Mouse (Mus musculus) thymus, postnatal 25 days (tissue): ENCODE results near the gene Ppdpf.

Experiments used
- DNase-seq: peaks from one replicate; pipeline ENCODE4 v3.0.0; 2022

The Ppdpf gene

DNA sequence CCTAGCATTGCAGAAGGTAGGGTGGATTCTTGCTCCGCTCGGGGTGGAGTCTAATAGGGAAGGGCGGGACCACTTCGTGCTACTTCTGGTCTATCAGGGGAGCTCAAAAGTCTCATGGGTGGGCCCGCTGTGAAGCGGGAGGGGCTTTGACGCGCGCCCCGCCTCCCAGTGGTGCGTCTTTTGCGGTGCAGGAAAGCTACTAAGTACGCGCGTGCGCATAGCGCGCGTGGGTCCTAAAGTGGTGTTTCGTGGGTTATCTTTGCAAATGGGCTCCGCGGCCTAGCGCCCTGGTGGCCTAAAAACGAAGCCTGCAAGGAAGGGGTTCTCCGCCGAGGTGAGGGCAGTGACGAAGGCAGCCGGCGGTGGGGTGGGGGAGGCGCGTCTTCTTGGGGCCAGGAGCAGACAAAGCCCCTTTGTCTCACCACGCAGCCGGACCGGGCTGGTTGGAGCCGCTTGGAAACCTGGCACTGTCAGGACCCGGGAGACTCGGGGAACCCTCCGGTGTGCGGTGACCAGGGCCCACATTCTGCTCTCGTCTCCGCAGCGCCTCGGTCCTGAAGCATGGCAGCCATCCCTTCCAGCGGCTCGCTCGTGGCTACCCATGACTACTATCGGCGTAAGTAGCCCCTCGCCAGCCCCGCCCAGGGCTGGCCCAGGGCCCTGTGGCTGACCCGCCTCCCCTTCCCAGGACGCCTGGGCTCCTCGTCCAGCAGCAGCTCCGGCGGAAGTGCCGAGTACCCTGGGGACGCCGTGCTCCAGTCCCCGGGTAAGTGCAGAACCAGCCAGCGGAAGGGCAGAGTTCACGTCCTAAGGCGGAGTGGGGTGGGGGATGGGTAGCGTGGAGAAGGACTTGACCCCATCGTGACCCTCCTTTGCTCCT is at the start of gene Ppdpf:
Gene Ppdpf (plus strand): TSS at position 127 of the 880 bp plus-strand sequence.
- DNase-seq, result peak; percentile 95

DNA sequence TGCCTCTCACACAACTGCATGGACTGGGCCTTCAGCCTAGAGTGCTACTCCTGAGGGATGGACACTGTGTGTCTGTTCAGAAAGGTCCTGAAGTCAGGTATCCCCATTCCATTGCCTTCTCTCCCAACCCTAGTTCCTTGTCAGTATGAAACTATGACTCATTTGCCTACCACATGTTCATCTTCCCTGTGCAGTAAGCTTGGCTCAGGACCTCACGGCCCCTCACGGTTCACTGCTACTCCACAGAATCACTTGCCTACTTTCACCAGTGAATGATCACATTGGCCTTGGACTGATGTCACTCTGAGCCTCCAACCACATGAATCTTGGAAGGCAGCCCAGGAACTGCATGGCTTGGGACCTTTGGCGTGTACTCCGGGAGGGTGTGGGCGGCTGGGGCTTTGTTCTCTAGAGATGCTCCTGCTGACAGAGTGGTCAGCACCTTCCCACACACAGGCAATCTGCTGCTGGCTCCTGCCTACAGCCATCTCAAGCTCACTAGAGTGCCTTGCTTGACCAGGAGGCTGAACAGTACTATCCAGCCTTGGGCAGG is 47.3 kb upstream of the Ppdpf start:
- DNase-seq, result no peak

DNA sequence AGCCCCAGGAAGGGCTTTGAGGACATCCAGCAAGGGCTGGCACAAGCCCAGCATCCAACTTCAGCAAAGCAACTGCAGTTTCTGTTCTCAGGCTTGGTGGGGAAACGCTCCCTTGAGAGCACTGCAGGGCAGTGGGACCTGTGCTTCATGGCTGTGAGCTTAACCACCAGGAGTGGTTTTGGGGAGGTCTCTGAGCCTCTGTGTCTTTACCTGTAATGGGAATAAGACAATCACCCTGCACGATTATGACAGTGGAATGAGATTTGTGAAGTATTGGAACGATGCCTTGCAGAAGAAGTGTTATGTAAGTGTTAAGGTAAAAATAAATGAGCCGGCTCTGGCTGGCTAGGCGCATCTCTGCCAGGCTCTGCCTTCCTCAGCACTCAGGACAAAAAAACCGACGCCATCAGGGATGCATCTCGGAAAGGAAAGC is 44.3 kb upstream of the Ppdpf start:
- DNase-seq, result no peak

DNA sequence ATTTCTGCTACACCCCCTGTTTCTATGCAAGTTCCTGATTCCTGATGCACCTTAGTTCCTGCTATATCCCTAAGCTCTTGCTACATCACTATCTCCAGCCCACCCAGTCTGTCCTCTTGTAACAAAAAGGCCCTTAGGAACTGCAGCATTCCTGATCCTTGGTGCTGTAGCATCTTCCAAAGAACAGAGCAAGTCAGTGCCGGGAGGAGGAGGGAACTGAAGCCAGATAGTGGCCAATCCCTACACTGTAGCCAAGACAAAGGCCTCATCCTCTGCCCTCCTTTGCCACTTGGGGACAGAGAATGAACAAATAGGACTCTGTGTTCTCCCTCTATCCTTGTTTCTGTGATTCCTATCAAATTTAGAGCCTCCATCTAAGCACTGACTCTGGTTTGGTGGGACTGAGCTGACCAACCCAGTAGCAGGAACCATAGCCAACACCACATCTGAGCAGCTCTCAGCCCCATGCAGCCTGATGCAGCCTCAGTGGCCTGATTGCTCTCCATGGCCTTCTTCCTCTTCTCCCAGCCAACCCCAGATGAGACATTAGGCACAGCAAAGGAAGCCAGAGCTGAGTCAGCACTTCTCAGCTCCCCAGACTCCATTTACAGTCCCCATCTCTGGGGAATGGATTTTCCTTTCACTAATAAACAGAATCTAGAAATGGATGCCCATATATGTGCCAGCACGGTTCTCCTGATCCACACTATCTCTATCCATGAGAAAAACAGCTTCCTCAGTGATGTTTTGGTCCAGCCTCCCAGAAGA is 43.4 kb upstream of the Ppdpf start:
- no peak for DNase-seq

DNA sequence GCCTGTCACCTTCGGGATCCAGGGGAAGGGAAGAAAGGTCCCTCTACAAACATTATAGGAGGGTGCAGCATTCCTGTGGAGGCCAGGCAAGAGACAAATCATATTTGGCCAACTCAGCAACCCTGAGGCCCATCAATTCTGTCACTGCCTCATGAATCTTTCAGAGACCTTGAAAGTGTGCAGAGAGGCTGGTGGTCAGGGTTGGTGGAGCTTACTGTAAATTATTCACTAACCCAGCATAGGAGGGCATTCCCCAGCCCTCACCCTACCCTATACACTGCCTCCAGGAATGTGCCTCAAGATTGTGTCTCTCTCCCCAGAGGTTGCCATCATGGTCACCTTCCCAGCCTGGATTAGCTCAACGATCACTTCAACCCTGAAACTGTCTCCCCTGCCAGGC is 42.4 kb upstream of the Ppdpf start:
- no peak for DNase-seq

DNA sequence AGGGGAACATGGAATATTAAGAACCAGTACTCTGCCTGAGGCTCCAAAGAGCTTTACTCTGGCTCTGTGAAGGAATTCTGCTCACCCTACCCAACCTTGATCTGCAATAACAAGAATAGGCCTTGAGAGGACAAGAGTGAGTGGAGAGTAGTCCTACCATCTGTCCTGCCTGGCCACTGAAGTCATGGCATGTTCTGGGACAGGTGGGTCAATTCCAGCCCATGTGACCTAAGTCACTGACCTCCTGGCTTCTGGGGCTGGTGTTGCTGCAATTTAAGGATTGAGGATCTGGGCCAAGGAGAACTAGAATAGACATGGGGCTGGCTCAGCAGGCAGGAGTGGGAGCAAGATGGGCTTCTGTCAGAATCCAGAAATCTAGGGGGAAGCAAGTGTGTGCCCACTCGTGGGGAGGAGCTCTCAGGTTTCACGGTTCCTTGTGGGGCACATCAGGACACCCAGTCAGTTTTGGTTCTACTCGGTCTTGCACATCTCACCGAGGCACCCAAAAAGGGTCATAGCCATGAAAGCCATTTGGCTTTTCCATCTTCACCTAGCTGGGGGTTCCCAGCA is 40.0 kb upstream of the Ppdpf start:
- no peak for DNase-seq

DNA sequence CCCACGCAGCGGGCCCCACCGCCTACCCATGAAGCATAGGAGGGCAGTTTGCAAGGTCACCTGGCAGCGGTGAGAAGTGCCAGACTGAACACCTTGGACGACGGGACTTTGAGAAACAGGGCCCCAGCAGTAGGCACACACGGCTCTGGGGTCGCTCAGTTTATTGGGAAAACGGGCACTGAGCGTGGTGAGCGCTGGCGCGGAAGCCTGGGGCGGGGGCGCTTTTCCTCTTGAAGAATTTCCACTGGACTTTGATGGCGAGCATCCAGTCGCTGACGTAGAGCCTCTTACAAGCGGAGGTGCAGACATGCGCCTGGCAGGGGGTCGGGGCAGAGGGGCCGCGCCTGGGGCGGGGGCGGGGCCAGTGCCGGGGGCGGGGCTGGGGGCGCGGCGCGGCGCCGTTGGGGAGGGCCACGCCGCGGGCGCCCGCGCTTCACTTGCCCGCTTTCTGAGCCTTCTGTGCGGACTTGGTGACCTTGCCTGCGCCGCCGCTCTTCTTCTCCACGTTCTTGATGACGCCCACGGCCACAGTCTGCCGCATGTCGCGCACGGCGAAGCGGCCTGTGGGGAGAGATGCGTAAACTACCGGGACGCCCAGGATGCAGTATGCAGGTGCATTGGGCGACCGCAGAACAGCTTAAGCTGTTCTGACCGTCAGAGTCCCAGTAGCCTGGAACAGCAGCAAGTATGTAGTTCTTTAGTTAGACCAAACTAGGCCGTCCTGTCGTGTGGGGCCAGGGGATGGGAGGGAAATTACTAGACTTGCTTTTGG is 39.3 kb upstream of the Ppdpf start:
- DNase-seq, result peak; percentile 13

DNA sequence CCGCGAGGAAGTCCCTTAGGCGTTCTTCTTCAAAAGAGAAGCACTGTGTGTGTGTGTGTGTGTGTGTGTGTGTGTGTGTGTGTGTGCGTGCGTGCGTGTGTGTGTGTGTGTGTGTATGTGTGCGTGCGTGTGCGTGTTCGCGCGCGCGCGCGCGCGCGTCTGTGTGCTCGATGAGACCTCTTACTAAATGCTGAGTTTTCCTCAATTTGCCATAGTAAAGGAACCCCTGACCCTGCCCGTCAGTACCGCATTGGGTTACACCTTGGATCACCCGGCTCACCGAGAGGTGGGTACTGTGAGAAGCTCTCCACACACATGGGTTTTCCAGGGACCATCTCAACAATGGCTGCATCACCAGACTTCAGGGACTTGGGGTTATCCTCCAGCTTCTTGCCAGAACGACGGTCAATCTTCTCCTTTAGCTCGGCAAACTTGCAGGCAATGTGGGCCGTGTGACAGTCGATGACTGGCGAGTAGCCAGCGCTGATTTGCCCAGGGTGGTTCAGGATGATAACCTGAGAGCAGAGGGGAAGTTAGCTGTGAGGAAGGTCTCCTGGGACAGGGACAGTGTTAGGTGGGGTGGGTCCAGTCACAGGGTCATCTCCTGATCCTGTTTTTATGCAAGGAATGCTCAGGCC is 38.6 kb upstream of the Ppdpf start:
- DNase-seq, result no peak

DNA sequence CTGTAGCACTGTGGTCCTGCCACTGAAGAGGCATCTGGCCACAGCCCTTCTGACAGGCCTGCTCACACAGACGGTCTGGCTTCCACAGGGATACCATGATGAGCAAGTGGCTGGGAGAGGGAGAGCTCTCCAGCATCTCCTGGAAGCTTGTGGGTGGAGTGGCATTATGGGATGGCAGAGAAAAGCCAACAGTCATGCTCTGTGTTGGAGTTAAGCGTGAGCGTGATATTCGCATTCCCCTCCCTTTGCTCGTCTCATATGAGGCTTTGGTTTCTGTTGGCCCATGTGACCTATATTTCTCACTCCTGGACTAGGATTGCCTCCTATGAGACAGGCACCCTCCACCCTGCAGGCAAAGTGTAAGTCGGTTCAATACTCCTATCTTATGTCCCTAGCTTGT is 36.8 kb upstream of the Ppdpf start:
- DNase-seq, result no peak

DNA sequence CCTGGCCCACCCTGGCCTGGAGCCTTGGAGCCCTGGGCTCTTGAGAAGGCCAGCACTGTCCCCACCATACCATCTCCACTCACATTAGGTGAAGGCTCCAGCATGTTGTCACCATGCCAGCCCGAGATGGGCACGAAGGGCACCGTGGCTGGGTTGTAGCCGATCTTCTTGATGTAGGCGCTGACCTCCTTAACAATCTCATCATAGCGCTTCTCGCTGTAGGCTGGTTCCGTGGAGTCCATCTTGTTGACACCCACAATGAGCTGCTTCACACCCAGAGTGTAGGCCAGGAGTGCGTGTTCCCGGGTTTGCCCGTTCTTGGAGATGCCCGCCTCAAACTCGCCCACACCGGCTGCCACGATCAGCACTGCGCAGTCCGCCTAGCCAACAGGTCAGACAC is 34.3 kb upstream of the Ppdpf start:
- no peak for DNase-seq

DNA sequence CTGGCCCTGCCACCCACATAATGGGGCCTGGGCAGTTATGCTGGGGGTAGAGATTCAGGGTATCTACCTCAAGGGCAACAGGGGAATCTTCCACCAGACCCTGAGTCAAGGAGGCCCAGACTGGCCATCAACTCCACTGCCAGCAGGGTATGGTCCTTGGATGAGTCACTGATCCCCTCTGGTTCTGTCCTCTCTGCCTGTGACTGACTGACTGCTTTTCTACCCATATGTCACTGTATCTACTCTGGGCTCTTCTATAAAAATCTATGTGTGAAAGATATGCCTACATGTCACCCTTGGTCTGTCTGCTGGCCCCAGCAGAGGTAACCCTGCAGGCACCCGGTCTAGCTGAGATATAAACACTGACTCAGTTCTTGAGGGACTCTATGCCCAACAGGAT is 33.9 kb upstream of the Ppdpf start:
- no peak for DNase-seq

DNA sequence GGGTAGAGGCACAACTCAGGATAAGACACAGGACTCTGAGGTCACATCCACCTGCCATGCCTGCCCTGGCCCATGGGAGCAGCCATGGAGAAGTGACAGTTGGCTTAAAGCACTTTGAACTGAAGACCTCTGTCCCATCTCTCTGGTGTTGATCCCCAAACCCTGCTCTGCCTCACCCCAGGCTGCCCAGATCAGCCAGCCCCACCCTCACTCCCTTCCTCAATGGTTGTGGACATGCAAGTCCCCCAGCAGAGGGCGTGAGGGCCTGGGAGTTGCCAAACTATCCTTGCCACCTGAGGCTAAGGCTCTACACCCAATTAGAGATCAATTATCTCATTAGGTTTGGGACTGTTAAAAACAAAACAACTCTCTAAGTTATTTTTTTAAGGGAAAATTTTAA is 33.2 kb upstream of the Ppdpf start:
- peak; percentile 25 for DNase-seq

DNA sequence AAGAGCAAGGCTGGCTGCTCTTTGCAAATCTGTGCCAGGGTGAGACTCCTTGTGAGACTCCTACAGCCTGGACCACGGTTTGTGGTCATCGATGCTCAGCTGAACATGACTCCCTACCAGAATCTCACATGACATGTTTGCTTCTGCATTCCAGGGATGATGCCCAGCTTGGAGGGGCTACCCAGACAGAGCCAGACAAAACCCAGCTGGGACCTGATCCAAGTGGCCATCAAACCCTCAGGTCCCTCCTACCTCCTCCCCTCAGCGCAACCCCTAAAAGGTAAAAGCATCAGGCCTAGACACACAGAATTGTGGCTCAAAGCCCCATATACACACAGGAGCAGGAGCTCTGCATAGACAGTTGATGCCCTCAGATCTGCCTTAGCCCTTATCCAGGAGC is 32.7 kb upstream of the Ppdpf start:
- no peak for DNase-seq

DNA sequence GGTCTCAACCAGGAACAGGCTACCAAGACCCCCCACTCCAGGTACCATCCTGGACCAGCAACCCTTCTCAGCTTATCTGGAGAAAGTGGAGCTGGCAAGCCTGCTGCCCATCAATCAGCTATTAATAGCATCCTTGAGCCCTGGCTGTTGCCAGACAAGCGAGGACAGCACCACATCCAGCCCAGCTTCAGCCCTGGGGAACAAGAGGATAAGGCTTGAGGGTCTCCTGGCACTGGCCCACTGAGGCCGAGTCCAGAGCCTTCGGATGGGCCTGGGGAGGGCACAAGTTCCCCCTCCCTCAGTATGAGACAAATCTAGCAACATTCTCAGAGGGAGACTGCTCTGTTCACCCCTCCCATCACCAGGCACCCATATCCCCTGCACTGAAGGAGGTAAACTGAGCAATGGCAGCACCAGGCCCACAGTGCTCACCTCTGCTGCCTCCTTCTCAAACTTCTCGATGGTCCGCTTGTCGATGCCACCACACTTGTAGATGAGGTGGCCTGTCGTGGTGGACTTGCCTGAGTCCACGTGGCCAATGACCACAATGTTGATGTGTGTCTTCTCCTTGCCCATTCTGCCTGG is 32.1 kb upstream of the Ppdpf start:
- DNase-seq, result no peak

DNA sequence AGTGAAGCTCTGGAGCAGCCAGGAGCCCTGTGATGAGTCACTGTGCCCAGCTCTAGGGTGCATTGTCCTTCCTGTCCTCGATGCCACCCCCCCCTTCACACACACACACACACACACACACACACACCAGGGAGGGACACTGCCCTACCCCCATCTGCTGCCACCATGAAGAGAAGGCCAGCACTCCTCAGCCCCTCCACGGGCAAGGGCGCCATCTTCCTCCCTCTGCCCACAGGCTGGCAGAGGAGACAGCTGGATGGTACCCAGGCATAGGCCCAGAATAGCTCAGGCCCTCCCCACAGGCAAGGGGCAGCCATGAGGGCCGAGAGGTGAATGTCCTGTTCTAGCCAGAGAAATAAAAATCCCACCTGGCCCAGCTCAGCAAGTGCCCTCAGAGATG is 31.2 kb upstream of the Ppdpf start:
- DNase-seq, result no peak

DNA sequence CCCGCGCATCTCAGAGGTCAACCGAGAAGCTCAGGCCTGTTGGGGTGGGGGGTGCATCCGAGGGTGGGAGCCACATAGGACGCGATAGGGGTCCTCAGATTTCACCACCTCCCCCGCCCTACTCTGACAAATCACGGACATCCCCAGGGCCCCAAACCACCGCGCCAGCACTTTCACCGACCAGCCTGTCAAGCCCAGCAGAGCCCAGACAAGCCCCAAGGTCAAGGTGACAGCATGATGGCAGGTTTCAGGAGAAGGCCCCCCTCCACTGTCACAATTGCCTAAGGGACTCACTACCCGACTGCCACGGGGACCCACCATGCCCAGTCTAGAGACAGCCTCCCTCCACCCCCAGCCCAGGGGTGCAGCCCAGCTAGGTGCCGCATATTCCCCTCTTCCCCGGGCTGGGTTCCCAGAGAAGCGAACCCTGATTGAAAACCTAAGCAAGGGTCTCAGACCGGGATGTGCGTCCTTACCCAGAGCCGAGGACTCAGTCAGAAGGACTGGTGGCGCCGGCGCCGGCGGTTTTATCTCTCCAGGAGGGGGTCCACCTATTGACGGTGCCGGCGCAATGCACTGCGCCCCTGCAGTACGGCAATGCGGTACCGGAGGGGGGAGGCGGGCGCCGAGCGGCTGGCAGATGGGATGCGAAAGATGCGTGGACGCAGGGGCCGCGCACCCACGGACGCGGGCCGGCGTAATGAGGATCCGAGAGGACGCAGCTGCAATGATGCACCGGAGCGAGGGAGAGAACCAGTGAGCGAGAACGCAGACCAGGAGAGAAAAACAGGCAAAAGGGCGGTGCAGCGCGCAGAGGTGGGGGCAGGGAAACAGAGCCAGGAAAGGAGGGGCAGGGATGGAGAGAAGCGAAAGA is 30.6 kb upstream of the Ppdpf start, which contains the start of gene Eef1a2:
Gene Eef1a2 (minus strand): TSS at position 767 of the 874 bp plus-strand sequence.
- no peak for DNase-seq

DNA sequence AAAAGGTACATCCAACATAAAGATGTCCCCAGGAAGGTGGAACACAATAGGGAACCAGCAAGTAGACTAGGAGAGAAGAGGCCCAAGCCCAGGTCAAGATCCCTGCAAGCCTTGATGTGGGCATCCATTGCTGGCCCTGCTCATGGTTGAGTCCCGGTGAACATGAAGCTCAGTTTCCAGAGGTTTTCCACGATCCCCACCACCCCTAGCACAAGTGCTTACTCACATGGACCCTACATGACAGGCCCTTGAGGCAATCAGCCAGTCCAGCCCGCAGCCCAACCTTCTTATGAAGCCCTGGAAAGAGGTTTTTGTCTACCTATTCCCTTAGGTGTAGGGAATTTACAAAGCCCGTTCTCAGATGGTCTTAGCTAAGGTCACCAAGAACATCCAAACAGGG is 29.9 kb upstream of the Ppdpf start:
- DNase-seq, result no peak

DNA sequence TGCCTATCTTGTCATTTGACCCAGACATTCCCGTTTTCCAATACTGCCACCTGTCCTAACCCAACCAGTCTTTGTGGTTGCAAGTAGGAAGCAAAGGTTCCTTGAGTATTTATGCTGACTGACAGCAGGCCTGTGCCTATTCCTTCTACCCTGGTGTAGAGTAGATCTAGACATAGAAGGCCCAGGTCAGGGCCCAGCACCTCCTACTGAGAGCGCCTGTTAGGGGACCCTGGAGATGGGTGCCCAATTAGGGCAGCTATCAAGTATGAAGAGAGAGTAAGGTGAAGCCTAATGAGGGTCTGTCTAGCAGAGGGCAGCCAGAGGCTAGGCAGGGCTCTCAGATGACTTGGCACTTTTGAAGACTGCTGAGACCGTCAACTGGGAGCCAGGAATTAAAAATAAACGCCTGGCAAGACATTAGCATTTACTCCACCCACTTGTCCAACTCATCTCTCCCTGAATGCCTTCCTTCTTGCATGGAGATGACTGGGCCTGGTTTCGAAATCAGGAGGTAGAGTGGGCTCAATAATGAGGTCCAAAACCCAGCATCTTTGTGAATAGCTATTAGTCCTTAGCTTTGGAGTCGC is 29.2 kb upstream of the Ppdpf start:
- DNase-seq, result no peak

DNA sequence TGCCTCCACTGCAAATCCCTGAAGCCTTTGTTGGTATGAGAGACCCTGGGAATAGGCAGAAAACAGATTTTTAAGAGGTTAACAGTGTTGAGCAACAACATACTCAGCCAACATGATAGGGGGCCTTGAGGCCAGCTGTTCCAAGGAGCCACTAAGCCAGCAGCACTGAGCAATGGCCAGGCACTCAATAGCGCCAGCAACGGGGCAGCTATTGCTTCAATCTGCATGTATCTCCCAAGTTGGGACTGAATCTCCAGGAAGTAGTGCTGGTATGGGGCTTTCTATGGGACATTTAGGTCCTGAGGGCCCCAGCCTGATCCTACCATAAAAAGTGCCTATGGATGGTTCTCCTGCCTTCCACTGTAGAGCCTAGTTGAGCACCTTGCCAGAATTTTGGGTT is 28.6 kb upstream of the Ppdpf start:
- DNase-seq, result no peak

DNA sequence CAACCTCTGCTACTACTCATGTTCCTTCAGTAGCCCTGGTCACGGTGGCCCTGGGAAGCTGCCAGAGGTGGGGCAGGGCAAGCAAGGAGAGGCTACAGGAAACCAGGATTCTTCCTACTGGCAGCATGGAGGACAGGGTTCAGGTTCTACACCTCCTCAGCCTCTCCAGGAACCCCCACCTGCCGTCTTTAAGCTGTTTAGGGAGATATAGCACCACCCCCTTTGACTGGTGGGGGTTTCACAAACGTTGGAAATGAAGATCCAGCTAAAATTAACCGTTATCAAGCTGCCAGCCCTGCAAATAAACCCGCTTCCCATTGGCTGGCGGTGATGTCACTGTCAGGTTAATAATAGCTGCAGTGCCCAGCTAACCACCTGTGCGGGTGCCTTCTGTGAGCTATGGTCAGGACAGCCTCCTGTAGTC is 27.9 kb upstream of the Ppdpf start:
- DNase-seq, result no peak
